Mouse (Mus musculus) stomach, postnatal 0 days (tissue): Measurements from ENCODE around the gene Fyb2.

Experiments used
- CTCF ChIP-seq: IDR thresholded peaks from 2 replicates; pipeline ENCODE4 v1.5.1; 2016; ENCODE audit warnings: antibody characterized with exemption, low read depth, mild to moderate bottlenecking, moderate library complexity
- EP300 ChIP-seq: optimal IDR thresholded peaks from 2 replicates; pipeline ENCODE3; 2016; ENCODE audit warnings: antibody characterized with exemption

GRCm38 (mm10) chr4:104988102-104988501 lies 74.8 kb downstream of the Fyb2 start:
- TF ChIP-seq CTCF (no peak), EP300 (no peak)
